Mouse (Mus musculus) E14TG2a.4 (cell line): ENCODE measurements around the gene Pigb.

ENCODE experiments used
- CTCF ChIP-seq: conservative IDR thresholded peaks from 2 replicates; pipeline ENCODE4 v1.5.1; 2014; ENCODE audit warnings: low read length
- NANOG ChIP-seq: IDR thresholded peaks from 2 replicates; pipeline ENCODE4 v1.6.1; 2014; ENCODE audit warnings: borderline replicate concordance, low read length, mixed read lengths
- POU5F1 ChIP-seq: IDR thresholded peaks from 2 replicates; pipeline ENCODE4 v1.6.1; 2014; ENCODE audit warnings: low read length, borderline replicate concordance

- TF ChIP-seq CTCF (peak; percentile 77), NANOG (peak; percentile 80), POU5F1 (no peak; the same call in 1 of the 2 replicates)
Observed at GRCm38 (mm10) chr9:73070971-73071659, 30.9 kb upstream of the Pigb start.
